20 mouse cellular contexts compared by ENCODE assay signal in genomic region chr6:28854598-28854997, GRCm38 (mm10). TPM values are rescaled to one million over a fixed set of nuclear protein-coding genes. Genes with fewer than 3 reads are reported as not detected.
DNase-seq lines count a peak whose midpoint lies in the region; ATAC-seq lines count a peak whose summit lies in the region.
"Had no signal": no experiment of that assay in that cellular context is flagged by ENCODE, and none has a peak within 500 bp of the region (broad histone marks: within the 10 kb centered on the region; RNA-seq: fewer than 3 reads in every experiment).

No protein-coding gene starts in this region.

- H3K4me3 ChIP-seq in forebrain, embryonic 10.5 days, result no peak overlapping the region
- no peak overlapping the region for H3K4me3 ChIP-seq in forebrain, embryonic 13.5 days
- no peak overlapping the region for H3K4me3 ChIP-seq in kidney, embryonic 15.5 days (replicated peaks)
- H3K4me3 ChIP-seq in limb, embryonic 10.5 days, result no peak overlapping the region
- H3K4me3 ChIP-seq in neural tube, embryonic 12.5 days, result no peak overlapping the region
- H3K4me3 ChIP-seq: heart, embryonic 13.5 days had no signal

- H3K36me3 ChIP-seq in forebrain, embryonic 10.5 days (replicated peaks), result no peaks in the 10 kb centered on the region
- no peaks in the 10 kb centered on the region for H3K36me3 ChIP-seq in forebrain, embryonic 13.5 days (ENCODE audit: poor library complexity, severe bottlenecking)
- H3K36me3 ChIP-seq in kidney, embryonic 15.5 days, result no peaks in the 10 kb centered on the region
- H3K36me3 ChIP-seq in limb, embryonic 10.5 days, result no peaks in the 10 kb centered on the region
- no peaks in the 10 kb centered on the region for H3K36me3 ChIP-seq in neural tube, embryonic 12.5 days
- H3K36me3 ChIP-seq: heart, embryonic 13.5 days had no signal

- H3K27ac ChIP-seq in forebrain, embryonic 10.5 days, result peak overlapping the region; percentile 8; the same call in 1 of the 2 replicates
- no peak overlapping the region for H3K27ac ChIP-seq in forebrain, embryonic 13.5 days
- no peak overlapping the region for H3K27ac ChIP-seq in kidney, embryonic 15.5 days
- H3K27ac ChIP-seq in limb, embryonic 10.5 days, result peak overlapping the region; percentile 39; the same call in 1 of the 2 replicates
- H3K27ac ChIP-seq in neural tube, embryonic 12.5 days, result no peak overlapping the region
- H3K27ac ChIP-seq: heart, embryonic 13.5 days had no signal

- no peaks in the 10 kb centered on the region for H3K9me3 ChIP-seq in forebrain, embryonic 10.5 days
- no peaks in the 10 kb centered on the region for H3K9me3 ChIP-seq in forebrain, embryonic 13.5 days (replicated peaks)
- H3K9me3 ChIP-seq in kidney, embryonic 15.5 days (replicated peaks), result no peaks in the 10 kb centered on the region
- H3K9me3 ChIP-seq in limb, embryonic 10.5 days (replicated peaks), result no peaks in the 10 kb centered on the region
- H3K9me3 ChIP-seq in neural tube, embryonic 12.5 days, result no peaks in the 10 kb centered on the region
- H3K9me3 ChIP-seq: G1E; heart, embryonic 13.5 days had no signal

- WGBS in forebrain, embryonic 10.5 days, result 61% methylated on average over 8 of the region's 8 CpGs
- WGBS in forebrain, embryonic 13.5 days, result 51% methylated on average over 8 of the region's 8 CpGs
- WGBS in kidney, embryonic 15.5 days, result 22% methylated on average over 8 of the region's 8 CpGs
- 20% methylated on average over 8 of the region's 8 CpGs for WGBS in limb, embryonic 10.5 days
- WGBS in neural tube, embryonic 12.5 days, result 11% methylated on average over 8 of the region's 8 CpGs

- no peak for DNase-seq in forebrain, embryonic 10.5 days (ENCODE audit: extremely low spot score, low spot score)
- no peak for DNase-seq in kidney, adult 18-20 months
- DNase-seq in limb, embryonic 10.5 days (ENCODE audit: low spot score), result peak; percentile 46
- DNase-seq in retina, postnatal 1 day, result no peak
- DNase-seq in cerebellum, postnatal 25 days, result no peak
- DNase-seq: adrenal gland, postnatal 10 days; cerebellum, adult 9-11 months; forebrain, postnatal 0 days; gastrocnemius, postnatal 10 days; heart, adult 18-20 months; kidney, postnatal 4 days; liver; midbrain, embryonic 14.5 days had no signal

- no peak overlapping the region for H3K9ac ChIP-seq in forebrain, embryonic 13.5 days
- no peak overlapping the region for H3K9ac ChIP-seq in kidney, embryonic 15.5 days
- peak overlapping the region; percentile 26; the same call in 1 of the 2 replicates for H3K9ac ChIP-seq in neural tube, embryonic 12.5 days
- H3K9ac ChIP-seq: forebrain, postnatal 0 days had no signal

- ATAC-seq in forebrain, embryonic 13.5 days, result no peak
- peak; percentile 41; the same call in 1 of the 2 replicates for ATAC-seq in kidney, embryonic 15.5 days (replicated peaks; ENCODE audit: low FRiP score)
- peak; percentile 39; the same call in 1 of the 2 replicates for ATAC-seq in neural tube, embryonic 12.5 days (ENCODE audit: low FRiP score, low read depth)
- ATAC-seq: activated CD4-positive, CD25-positive, alpha-beta regulatory T cell, adult 4 months; forebrain, postnatal 0 days; lung, postnatal 0 days had no signal

- no peak overlapping the region for H3K4me2 ChIP-seq in forebrain, embryonic 13.5 days
- no peak overlapping the region for H3K4me2 ChIP-seq in kidney, embryonic 15.5 days
- H3K4me2 ChIP-seq in neural tube, embryonic 12.5 days (replicated peaks), result 0 out of 2 replicates have a peak overlapping the region, but pooled peaks have one; percentile 8
- H3K4me2 ChIP-seq: heart, embryonic 13.5 days had no signal

- peaks cover 38% of the 10 kb centered on the region for H3K4me1 ChIP-seq in forebrain, embryonic 10.5 days
- H3K4me1 ChIP-seq in forebrain, embryonic 13.5 days, result peaks cover 40% of the 10 kb centered on the region
- H3K4me1 ChIP-seq in kidney, embryonic 15.5 days, result peaks cover 32% of the 10 kb centered on the region
- H3K4me1 ChIP-seq in limb, embryonic 10.5 days, result peaks cover 49% of the 10 kb centered on the region
- peaks cover 32% of the 10 kb centered on the region for H3K4me1 ChIP-seq in neural tube, embryonic 12.5 days

- H3K27me3 ChIP-seq in forebrain, embryonic 10.5 days (ENCODE audit: poor library complexity, severe bottlenecking), result no peaks in the 10 kb centered on the region
- peaks cover 39% of the 10 kb centered on the region for H3K27me3 ChIP-seq in forebrain, embryonic 13.5 days
- H3K27me3 ChIP-seq in kidney, embryonic 15.5 days, result no peaks in the 10 kb centered on the region
- H3K27me3 ChIP-seq in limb, embryonic 10.5 days (ENCODE audit: low read depth, poor library complexity, severe bottlenecking), result peaks cover 7% of the 10 kb centered on the region; the same call in 1 of the 2 replicates
- no peaks in the 10 kb centered on the region for H3K27me3 ChIP-seq in neural tube, embryonic 12.5 days (replicated peaks)
- H3K27me3 ChIP-seq: heart, embryonic 13.5 days had no signal

RNA-seq across cellular contexts. Expression of gene Lrrc4, which starts 23.1 kb away (rescaled TPM):
- 1.8 and 2.0 TPM in 2 replicates for polyA plus RNA-seq in forebrain, embryonic 10.5 days (2016; fragmentation: Nextera tagmentation; extraction: Ambion mirVana)
- polyA plus RNA-seq in forebrain, embryonic 13.5 days (2015; fragmentation: Nextera tagmentation; extraction: Ambion mirVana), result 3.8 and 4.3 TPM in 2 replicates
- 1.8 and 1.9 TPM in 2 replicates for polyA plus RNA-seq in kidney, embryonic 15.5 days (2015; fragmentation: Nextera tagmentation; extraction: Ambion mirVana)
- polyA plus RNA-seq in limb, embryonic 10.5 days (2016; fragmentation: Nextera tagmentation; extraction: Ambion mirVana), result 0.16 and 0.36 TPM in 2 replicates
- 6.5 and 6.9 TPM in 2 replicates for polyA plus RNA-seq in neural tube, embryonic 12.5 days (2016; fragmentation: Nextera tagmentation; extraction: Ambion mirVana)
- polyA plus RNA-seq: G1E had no signal

Comparison
In these comparisons a context has a peak if more than half of its experiments do, and no peak if none do; other contexts are left out.
1. H3K27ac ChIP-seq: peak in forebrain, embryonic 10.5 days (single experiment) and limb, embryonic 10.5 days (single experiment); none in forebrain, embryonic 13.5 days (single experiment), kidney, embryonic 15.5 days (single experiment) and neural tube, embryonic 12.5 days (single experiment).